In genomic region chr6:136644171-136644570, GRCm38 (mm10) we compare ENCODE assay signal across 12 mouse cellular contexts. TPM values are rescaled to one million over a fixed set of nuclear protein-coding genes. Genes with fewer than 3 reads are reported as not detected.
DNase-seq lines count a peak whose midpoint lies in the region; ATAC-seq and TF ChIP-seq lines count a peak whose summit lies in the region.
"Had no signal": no experiment of that assay in that cellular context is flagged by ENCODE, and none has a peak within 500 bp of the region (broad histone marks: within the 10 kb centered on the region; RNA-seq: fewer than 3 reads in every experiment).

No protein-coding gene starts in this region.

- no peaks in the 10 kb centered on the region for H3K79me2 ChIP-seq in heart, adult 2 months (replicated peaks; ENCODE audit: control insufficient read depth, insufficient read depth, low read length)

- no peaks in the 10 kb centered on the region for H3K36me3 ChIP-seq in heart, adult 2 months (ENCODE audit: control insufficient read depth, insufficient read depth, low read length)
- H3K36me3 ChIP-seq in midbrain, embryonic 11.5 days (ENCODE audit: control insufficient read depth, insufficient read depth, low read length) = no peaks in the 10 kb centered on the region
- H3K36me3 ChIP-seq in midbrain, embryonic 14.5 days (ENCODE audit: control insufficient read depth, insufficient read depth, low read length) = no peaks in the 10 kb centered on the region
- H3K36me3 ChIP-seq in G1E (replicated peaks) = no peaks in the 10 kb centered on the region
- H3K36me3 ChIP-seq: forebrain, embryonic 10.5 days; neural tube, embryonic 13.5 days had no signal

- TF ChIP-seq CTCF in heart, adult 2 months (IDR thresholded peaks at IDR 0.05) = peak; percentile 61
- peak; percentile 25; the same call in 1 of the 2 replicates for TF ChIP-seq CTCF in G1E (IDR thresholded peaks at IDR 0.05; ENCODE audit: low read depth, low read length)

- no peak overlapping the region for H3K4me2 ChIP-seq in midbrain, embryonic 11.5 days
- H3K4me2 ChIP-seq in midbrain, embryonic 14.5 days (ENCODE audit: low read length) = no peak overlapping the region
- H3K4me2 ChIP-seq: neural tube, embryonic 13.5 days had no signal

- WGBS in heart, adult 2 months = 86% methylated on average over 2 of the region's 2 CpGs
- 86% methylated on average over 2 of the region's 2 CpGs for WGBS in midbrain, embryonic 11.5 days
- 94% methylated on average over 2 of the region's 2 CpGs for WGBS in midbrain, embryonic 14.5 days

- H3K27ac ChIP-seq in heart, adult 2 months = no peak overlapping the region
- no peak overlapping the region for H3K27ac ChIP-seq in midbrain, embryonic 11.5 days (ENCODE audit: low read depth, low read length)
- H3K27ac ChIP-seq in midbrain, embryonic 14.5 days (replicated peaks; ENCODE audit: low read depth, low read length) = no peak overlapping the region
- H3K27ac ChIP-seq: forebrain, embryonic 10.5 days; neural tube, embryonic 13.5 days had no signal

- no peak for TF ChIP-seq EP300 in heart, adult 2 months (IDR thresholded peaks at IDR 0.05; ENCODE audit: insufficient read depth, low read depth, low read length)

- H3K9me3 ChIP-seq in midbrain, embryonic 11.5 days (ENCODE audit: control insufficient read depth, low read length) = no peaks in the 10 kb centered on the region; the same call in 1 of the 2 replicates
- H3K9me3 ChIP-seq in midbrain, embryonic 14.5 days (ENCODE audit: control insufficient read depth, low read length) = no peaks in the 10 kb centered on the region
- peaks cover 5% of the 10 kb centered on the region for H3K9me3 ChIP-seq in G1E (replicated peaks)

- H3K9ac ChIP-seq in heart, adult 2 months (ENCODE audit: low read depth, low read length) = no peak overlapping the region
- H3K9ac ChIP-seq in midbrain, embryonic 11.5 days (ENCODE audit: low read length) = no peak overlapping the region
- H3K9ac ChIP-seq in midbrain, embryonic 14.5 days (replicated peaks; ENCODE audit: low read length) = no peak overlapping the region
- H3K9ac ChIP-seq: neural tube, embryonic 13.5 days had no signal

- DNase-seq in heart, adult 2 months = no peak
- DNase-seq in heart, adult 18-20 months = no peak
- peak; percentile 77 for DNase-seq in midbrain, embryonic 11.5 days (ENCODE audit: low spot score, missing footprints)
- DNase-seq in midbrain, embryonic 14.5 days = no peak
- DNase-seq in G1E (ENCODE audit: low spot score) = no peak
- peak; percentile 27 for DNase-seq in naive thymus-derived CD4-positive, alpha-beta T cell, adult 2 months (ENCODE audit: low read depth)
- DNase-seq in right cerebral cortex, postnatal 14 days = no peak
- no peak for DNase-seq in urinary bladder, postnatal 4 days (ENCODE audit: low spot score in 2 of 2)
- DNase-seq: right cerebral cortex, postnatal 25 days had no signal

- ATAC-seq in midbrain, embryonic 11.5 days (ENCODE audit: low FRiP score) = no peak
- ATAC-seq in midbrain, embryonic 14.5 days (ENCODE audit: low FRiP score, low TSS enrichment) = no peak
- ATAC-seq in G1E (ENCODE audit: extremely low read depth, insufficient number of reproducible peaks, low FRiP score, poor library complexity, severe bottlenecking) = no peak

- TF ChIP-seq POLR2A in heart, adult 2 months (IDR thresholded peaks at IDR 0.05; ENCODE audit: insufficient read depth, low read depth, low read length) = no peak

- no peaks in the 10 kb centered on the region for H3K4me1 ChIP-seq in heart, adult 2 months (ENCODE audit: control insufficient read depth, insufficient read depth, low read length)
- no peaks in the 10 kb centered on the region for H3K4me1 ChIP-seq in midbrain, embryonic 11.5 days (ENCODE audit: control insufficient read depth, insufficient read depth, low read length)
- no peaks in the 10 kb centered on the region; the same call in 1 of the 2 replicates for H3K4me1 ChIP-seq in midbrain, embryonic 14.5 days (ENCODE audit: control insufficient read depth, insufficient read depth, low read length)
- H3K4me1 ChIP-seq in G1E (ENCODE audit: insufficient read depth, low read depth, low read length) = no peaks in the 10 kb centered on the region

- intact Hi-C loops in heart, adult 2 months (cut with DNase I) = loop anchor here (5.0 kb wide), 1 partner anchor 98 kb away; no protein-coding TSS in a partner anchor

- no peak overlapping the region for H3K4me3 ChIP-seq in heart, adult 2 months
- no peak overlapping the region for H3K4me3 ChIP-seq in midbrain, embryonic 11.5 days (ENCODE audit: low read depth, low read length)
- H3K4me3 ChIP-seq in midbrain, embryonic 14.5 days (replicated peaks; ENCODE audit: low read depth, low read length) = no peak overlapping the region
- H3K4me3 ChIP-seq in G1E (ENCODE audit: low read depth, low read length) = no peak overlapping the region
- H3K4me3 ChIP-seq: forebrain, embryonic 10.5 days; neural tube, embryonic 13.5 days had no signal

- no peaks in the 10 kb centered on the region for H3K27me3 ChIP-seq in heart, adult 2 months (ENCODE audit: control insufficient read depth, insufficient read depth, low read length)
- no peaks in the 10 kb centered on the region for H3K27me3 ChIP-seq in midbrain, embryonic 11.5 days (ENCODE audit: control insufficient read depth, insufficient read depth, low read length)
- H3K27me3 ChIP-seq in midbrain, embryonic 14.5 days (ENCODE audit: control insufficient read depth, insufficient read depth, low read length) = no peaks in the 10 kb centered on the region
- no peaks in the 10 kb centered on the region for H3K27me3 ChIP-seq in G1E (ENCODE audit: insufficient read depth, low read length)
- H3K27me3 ChIP-seq: neural tube, embryonic 13.5 days had no signal

RNA-seq across cellular contexts. Expression of gene Plbd1, which starts 17.6 kb away (rescaled TPM):
- 10 to 100 TPM; 48.8 to 53.5 TPM for total RNA-seq in heart, adult 2 months (2021)
- 28.4 and 50.7 TPM in 2 replicates for polyA plus RNA-seq in heart, adult 2 months (2012; rRNA removed)
- 10 to 100 TPM; 42.7 to 50.9 TPM for total RNA-seq in heart, adult 18-20 months (2021)
- polyA plus RNA-seq in midbrain, embryonic 11.5 days (2014; fragmentation: Nextera tagmentation; extraction: Ambion mirVana) = 0.84 and 1.4 TPM in 2 replicates
- polyA plus RNA-seq in midbrain, embryonic 14.5 days (2014; fragmentation: Nextera tagmentation; extraction: Ambion mirVana) = 0.20 and 0.50 TPM in 2 replicates
- not detected in 2 replicates for total RNA-seq in G1E (2014; fragmentation: Nextera tagmentation)
- total RNA-seq in G1E (2017) = not detected in 2 replicates
- not detected in 2 replicates for polyA plus RNA-seq in G1E (2012)
- total RNA-seq: left cerebral cortex, postnatal 36 days had no signal

Comparison
In these comparisons a context has a peak if more than half of its experiments do, and no peak if none do; other contexts are left out.
1. DNase-seq: peak in midbrain, embryonic 11.5 days (single experiment) and naive thymus-derived CD4-positive, alpha-beta T cell, adult 2 months (single experiment); none in heart, adult 2 months (0 of 2), heart, adult 18-20 months (0 of 2), midbrain, embryonic 14.5 days (single experiment), G1E (single experiment), right cerebral cortex, postnatal 14 days (single experiment) and urinary bladder, postnatal 4 days (0 of 2).
2. RNA of gene Plbd1, which starts 17.6 kb away (polyA plus RNA-seq): 28.4 to 50.7 TPM in heart, adult 2 months; 0.84 to 1.4 TPM in midbrain, embryonic 11.5 days, 0.20 to 0.50 TPM in midbrain, embryonic 14.5 days and not detected in G1E; every median in the first group is over 10 times any median in the second.